Mouse (Mus musculus): ENCODE results near the gene Cdk11b.
"Not testable (repeated sequence)": the region's sequence is repeated elsewhere in the genome, so short reads cannot be mapped to it uniquely, and the experiment has no call there.

The Cdk11b gene

GRCm38 (mm10) chr4:155605132-155605531, 19.5 kb upstream of the Cdk11b start:
- DNase-seq (ENCODE audit: low spot score), result no peak

GRCm38 (mm10) chr4:155606825-155607224, 17.8 kb upstream of the Cdk11b start:
- no peak for DNase-seq (ENCODE audit: low spot score)

GRCm38 (mm10) chr4:155611860-155612259, 12.8 kb upstream of the Cdk11b start:
- DNase-seq (ENCODE audit: low spot score), result no peak

- no peak for DNase-seq (ENCODE audit: low spot score)
These were observed 11.4 kb upstream of the Cdk11b start for GRCm38 (mm10) chr4:155613264-155613663.

- DNase-seq (ENCODE audit: low spot score), result no peak
These were observed 6.3 kb upstream of the Cdk11b start for GRCm38 (mm10) chr4:155618321-155618720.

- DNase-seq (ENCODE audit: low spot score), result no peak
These were observed 5.6 kb downstream of the Cdk11b start for GRCm38 (mm10) chr4:155630267-155630666.

- DNase-seq (ENCODE audit: low spot score), result no peak
These were observed 11.3 kb downstream of the Cdk11b start for GRCm38 (mm10) chr4:155635766-155636499.

- DNase-seq (ENCODE audit: low spot score), result no peak
These were observed 18.9 kb downstream of the Cdk11b start for GRCm38 (mm10) chr4:155643531-155643930.

GRCm38 (mm10) chr4:155645308-155645707, 20.7 kb downstream of the Cdk11b start, which contains the start of gene Gm10563:
Gene Gm10563, minus strand, starts transcription at chr4:155645408.
- not testable (repeated sequence) for DNase-seq (ENCODE audit: low spot score)

GRCm38 (mm10) chr4:155645721-155646120, 21.1 kb downstream of the Cdk11b start:
- DNase-seq (ENCODE audit: low spot score), result no peak

- no peak for DNase-seq (ENCODE audit: low spot score)
These were observed 24.7 kb downstream of the Cdk11b start for GRCm38 (mm10) chr4:155649355-155649754.

- DNase-seq (ENCODE audit: low spot score), result no peak
These were observed 27.1 kb downstream of the Cdk11b start for GRCm38 (mm10) chr4:155651553-155652269.

- no peak for DNase-seq (ENCODE audit: low spot score)
These were observed 27.8 kb downstream of the Cdk11b start for GRCm38 (mm10) chr4:155652283-155653085.

GRCm38 (mm10) chr4:155653086-155653450, 28.4 kb downstream of the Cdk11b start, which contains the start of gene Mmp23:
Gene Mmp23, minus strand, starts transcription at chr4:155653384.
- no peak for DNase-seq (ENCODE audit: low spot score)

- DNase-seq (ENCODE audit: low spot score), result no peak
These were observed 29.0 kb downstream of the Cdk11b start for GRCm38 (mm10) chr4:155653451-155654182.

GRCm38 (mm10) chr4:155654183-155654455, 29.5 kb downstream of the Cdk11b start:
- DNase-seq (ENCODE audit: low spot score), result no peak

- DNase-seq (ENCODE audit: low spot score), result no peak
These were observed 30.0 kb downstream of the Cdk11b start for GRCm38 (mm10) chr4:155654456-155655298.

- no peak for DNase-seq (ENCODE audit: low spot score)
These were observed 31.6 kb downstream of the Cdk11b start for GRCm38 (mm10) chr4:155656214-155656751.

GRCm38 (mm10) chr4:155658961-155659360, 34.3 kb downstream of the Cdk11b start:
- DNase-seq (ENCODE audit: low spot score), result no peak

GRCm38 (mm10) chr4:155660641-155661040, 36.0 kb downstream of the Cdk11b start:
- DNase-seq (ENCODE audit: low spot score), result no peak

GRCm38 (mm10) chr4:155666903-155667302, 42.2 kb downstream of the Cdk11b start:
- DNase-seq (ENCODE audit: low spot score), result no peak
